ENCODE assay signal across 20 mouse cellular contexts in genomic region chr3:96424447-96424846, GRCm38 (mm10). TPM values are rescaled to one million over a fixed set of nuclear protein-coding genes. Genes with fewer than 3 reads are reported as not detected.
DNase-seq lines count a peak whose midpoint lies in the region; ATAC-seq and TF ChIP-seq lines count a peak whose summit lies in the region.
"Not testable (repeated sequence)": the region's sequence is repeated elsewhere in the genome, so short reads cannot be mapped to it uniquely, and the experiment has no call there.
"Had no signal": no experiment of that assay in that cellular context is flagged by ENCODE, and none has a peak within 500 bp of the region (broad histone marks: within the 10 kb centered on the region; RNA-seq: fewer than 3 reads in every experiment).

No protein-coding gene starts in this region.

- H3K36me3 ChIP-seq in CH12.LX (replicated peaks in 1 of 2; ENCODE audit: control insufficient read depth in 1 of 2, insufficient read depth in 1 of 2, low read length in 1 of 2); embryonic facial prominence, embryonic 12.5 days; forebrain, embryonic 16.5 days (ENCODE audit: control insufficient read depth, insufficient read depth); heart, embryonic 10.5 days; limb, embryonic 12.5 days: not testable (repeated sequence)

- WGBS in embryonic facial prominence, embryonic 12.5 days = 7% methylated on average over 4 of the region's 4 CpGs
- 6% methylated on average over 4 of the region's 4 CpGs for WGBS in forebrain, embryonic 16.5 days
- WGBS in heart, embryonic 10.5 days = 22% methylated on average over 4 of the region's 4 CpGs
- 7% methylated on average over 4 of the region's 4 CpGs for WGBS in limb, embryonic 12.5 days

- TF ChIP-seq POLR2A in CH12.LX (IDR thresholded peaks at IDR 0.05; ENCODE audit: low read depth, low read length) = not testable (repeated sequence)

- dilution Hi-C loops in CH12.LX (cut with MboI; ENCODE audit: extremely low pct_ligation_motif_present, extremely low pct_unique_long_range_greater_than_20kb, low sequenced_read_pairs) = not testable (repeated sequence)

- H3K4me2 ChIP-seq in CH12.LX (ENCODE audit: insufficient read depth, low read depth, poor library complexity, severe bottlenecking) = peak overlapping the region; percentile 32
- H3K4me2 ChIP-seq in embryonic facial prominence, embryonic 12.5 days (replicated peaks); forebrain, embryonic 16.5 days (ENCODE audit: low read length); limb, embryonic 12.5 days: not testable (repeated sequence)

- H3K27me3 ChIP-seq in CH12.LX (replicated peaks); embryonic facial prominence, embryonic 12.5 days; forebrain, embryonic 16.5 days (replicated peaks; ENCODE audit: control insufficient read depth, insufficient read depth, low read length); limb, embryonic 12.5 days: not testable (repeated sequence)
- peaks cover 11% of the 10 kb centered on the region for H3K27me3 ChIP-seq in heart, embryonic 10.5 days (ENCODE audit: insufficient read depth, poor library complexity, severe bottlenecking)

- TF ChIP-seq EP300 in CH12.LX (IDR thresholded peaks at IDR 0.05; ENCODE audit: low read length) = not testable (repeated sequence)

- peak overlapping the region in 2 of 3 experiments; percentile 12 to 35 for H3K4me3 ChIP-seq in CH12.LX (replicated peaks in 1 of 3; ENCODE audit: low read depth in 2 of 3, low read length in 2 of 3, poor library complexity in 1 of 3)
- not testable (repeated sequence) for H3K4me3 ChIP-seq in embryonic facial prominence, embryonic 12.5 days; forebrain, embryonic 16.5 days (replicated peaks; ENCODE audit: low read length); limb, embryonic 12.5 days (replicated peaks)
- H3K4me3 ChIP-seq in heart, embryonic 10.5 days = 0 out of 2 replicates have a peak overlapping the region, but pooled peaks have one; percentile 12

- not testable (repeated sequence) for H3K79me2 ChIP-seq in CH12.LX (replicated peaks; ENCODE audit: control insufficient read depth, extremely low read depth, insufficient read depth, poor library complexity, severe bottlenecking)

- not testable (repeated sequence) for TF ChIP-seq RAD21 in CH12.LX (IDR thresholded peaks at IDR 0.05; ENCODE audit: low read depth, low read length)

- peaks cover 7 to 30% of the 10 kb centered on the region in 2 experiments for H3K4me1 ChIP-seq in CH12.LX (ENCODE audit: control insufficient read depth in 1 of 2, insufficient read depth in 2 of 2)
- not testable (repeated sequence) for H3K4me1 ChIP-seq in embryonic facial prominence, embryonic 12.5 days; forebrain, embryonic 16.5 days (replicated peaks; ENCODE audit: control insufficient read depth, insufficient read depth, low read length); heart, embryonic 10.5 days
- H3K4me1 ChIP-seq in limb, embryonic 12.5 days (replicated peaks) = peaks cover 11% of the 10 kb centered on the region; the same call in 1 of the 2 replicates

- H3K9me3 ChIP-seq in CH12.LX (replicated peaks; ENCODE audit: low read length); embryonic facial prominence, embryonic 12.5 days; forebrain, embryonic 16.5 days (ENCODE audit: control insufficient read depth, low read length); heart, embryonic 10.5 days; limb, embryonic 12.5 days: not testable (repeated sequence)

- H3K9ac ChIP-seq in CH12.LX (ENCODE audit: insufficient read depth, low read depth); embryonic facial prominence, embryonic 12.5 days; forebrain, embryonic 16.5 days (replicated peaks; ENCODE audit: low read depth, low read length); limb, embryonic 12.5 days (replicated peaks): not testable (repeated sequence)

- not testable (repeated sequence) for TF ChIP-seq CTCF in CH12.LX (conservative IDR thresholded peaks at IDR 0.05 in 1 of 2, IDR thresholded peaks at IDR 0.05 in 1 of 2; ENCODE audit: low read depth in 2 of 2, low read length in 2 of 2)

- in situ Hi-C loops in CH12.LX (cut with MboI; ENCODE audit: low pct_ligation_motif_present, low pct_unique_long_range_greater_than_20kb, low sequenced_read_pairs) = not testable (repeated sequence)

- not testable (repeated sequence) for DNase-seq in CH12.LX (ENCODE audit: extremely low read depth); heart, embryonic 10.5 days (ENCODE audit: low spot score)
- peak; percentile 39 to 40 for DNase-seq in layer of hippocampus, postnatal 14 days (ENCODE audit: low spot score in 2 of 2)
- peak; percentile 68 for DNase-seq in retina, postnatal 1 day

- ATAC-seq in embryonic facial prominence, embryonic 12.5 days (ENCODE audit: insufficient number of reproducible peaks, insufficient read depth, low FRiP score, low TSS enrichment) = 0 out of 2 replicates have a peak, but pooled peaks have one; percentile 41
- peak; percentile 55; the same call in 1 of the 2 replicates for ATAC-seq in forebrain, embryonic 16.5 days
- ATAC-seq in limb, embryonic 12.5 days (ENCODE audit: insufficient number of reproducible peaks, insufficient read depth, low FRiP score, low TSS enrichment, low read depth) = peak; percentile 56; the same call in 1 of the 2 replicates

- H3K27ac ChIP-seq in CH12.LX (ENCODE audit: insufficient read depth, low read depth); embryonic facial prominence, embryonic 12.5 days; forebrain, embryonic 16.5 days (ENCODE audit: low read length); heart, embryonic 10.5 days; limb, embryonic 12.5 days: not testable (repeated sequence)

RNA-seq across cellular contexts. Expression of gene BC107364, which starts 27.7 kb away (rescaled TPM):
- total RNA-seq in CH12.LX (2012; rRNA removed) = 0.13 TPM in 1 of 2 replicates, not detected in the other
- not detected in 2 replicates for total RNA-seq in CH12.LX (2014; rRNA removed)
- polyA plus RNA-seq in CH12.LX (2012; ENCODE audit: insufficient read length, low read depth) = not detected in 2 replicates
- 0.26 TPM in 1 of 2 replicates, not detected in the other for polyA plus RNA-seq in embryonic facial prominence, embryonic 12.5 days (2016; fragmentation: Nextera tagmentation; extraction: Ambion mirVana)
- polyA plus RNA-seq in forebrain, embryonic 16.5 days (2015; fragmentation: Nextera tagmentation; extraction: Ambion mirVana) = not detected in 2 replicates
- polyA plus RNA-seq in heart, embryonic 10.5 days (2016; fragmentation: Nextera tagmentation; extraction: Ambion mirVana) = 0.49 TPM in 1 of 2 replicates, not detected in the other
- not detected for total RNA-seq in layer of hippocampus, postnatal 14 days (2021)
- not detected in 2 replicates for polyA plus RNA-seq in limb, embryonic 12.5 days (2016; fragmentation: Nextera tagmentation; extraction: Ambion mirVana)
- total RNA-seq: adrenal gland, adult 8-10 months; adrenal gland, postnatal 36 days; gastrocnemius, postnatal 10 days; gastrocnemius, postnatal 4 days; heart, adult 2 months; heart, postnatal 25 days had no signal
- polyA plus RNA-seq: CD4-positive, CD25-positive, alpha-beta regulatory T cell, adult 4 months; cerebellum, adult 2 months; embryonic facial prominence, embryonic 10.5 days; forebrain, embryonic 11.5 days; frontal cortex, adult 2 months; heart, adult 2 months; hindbrain, embryonic 10.5 days; hindbrain, embryonic 14.5 days had no signal
